Mouse (Mus musculus): ENCODE results near the gene Def6.

The Def6 gene

GRCm38 (mm10) chr17:28223561-28224391 lies 16.2 kb downstream of the Def6 start:
- peaks cover 14% of the 10 kb centered on the region for H3K36me3 ChIP-seq (ENCODE audit: control insufficient read depth, insufficient read depth, low read length, poor library complexity, severe bottlenecking)
- no peaks in the 10 kb centered on the region for H3K27me3 ChIP-seq (ENCODE audit: control insufficient read depth, insufficient read depth, low read length, poor library complexity, severe bottlenecking)
- peak; percentile 97 for DNase-seq (ENCODE audit: low read depth, low spot score)

- DNase-seq (ENCODE audit: low read depth, low spot score), result no peak
- peaks cover 14% of the 10 kb centered on the region for H3K36me3 ChIP-seq (ENCODE audit: control insufficient read depth, insufficient read depth, low read length, poor library complexity, severe bottlenecking)
- no peaks in the 10 kb centered on the region for H3K27me3 ChIP-seq (ENCODE audit: control insufficient read depth, insufficient read depth, low read length, poor library complexity, severe bottlenecking)
These were observed 17.0 kb downstream of the Def6 start for GRCm38 (mm10) chr17:28224615-28225014.

- peak; percentile 85 for DNase-seq (ENCODE audit: low read depth, low spot score)
- Histone ChIP-seq H3K36me3 (ENCODE audit: control insufficient read depth, insufficient read depth, low read length, poor library complexity, severe bottlenecking) (peaks cover 10% of the 10 kb centered on the region), H3K27me3 (ENCODE audit: control insufficient read depth, insufficient read depth, low read length, poor library complexity, severe bottlenecking) (no peaks in the 10 kb centered on the region)
These were observed 18.4 kb downstream of the Def6 start for GRCm38 (mm10) chr17:28226014-28226413.

- DNase-seq (ENCODE audit: low read depth, low spot score), result no peak
- Histone ChIP-seq H3K36me3 (ENCODE audit: control insufficient read depth, insufficient read depth, low read length, poor library complexity, severe bottlenecking) (peaks cover 8% of the 10 kb centered on the region), H3K27me3 (ENCODE audit: control insufficient read depth, insufficient read depth, low read length, poor library complexity, severe bottlenecking) (no peaks in the 10 kb centered on the region)
These were observed 22.9 kb downstream of the Def6 start for GRCm38 (mm10) chr17:28230486-28230885.

- Histone ChIP-seq H3K27me3 (ENCODE audit: control insufficient read depth, insufficient read depth, low read length, poor library complexity, severe bottlenecking) (no peaks in the 10 kb centered on the region), H3K36me3 (ENCODE audit: control insufficient read depth, insufficient read depth, low read length, poor library complexity, severe bottlenecking) (peaks cover 8% of the 10 kb centered on the region)
- no peak for DNase-seq (ENCODE audit: low read depth, low spot score)
These were observed 23.6 kb downstream of the Def6 start for GRCm38 (mm10) chr17:28231026-28231736.

GRCm38 (mm10) chr17:28232475-28233060 lies 25.0 kb downstream of the Def6 start, which contains the start of gene Ppard:
Gene Ppard (plus strand): TSS chr17:28232700.
- Histone ChIP-seq H3K27me3 (ENCODE audit: control insufficient read depth, insufficient read depth, low read length, poor library complexity, severe bottlenecking) (no peaks in the 10 kb centered on the region), H3K36me3 (ENCODE audit: control insufficient read depth, insufficient read depth, low read length, poor library complexity, severe bottlenecking) (peaks cover 6% of the 10 kb centered on the region)
- DNase-seq (ENCODE audit: low read depth, low spot score), result peak; percentile 98

- H3K36me3 ChIP-seq (ENCODE audit: control insufficient read depth, insufficient read depth, low read length, poor library complexity, severe bottlenecking), result peaks cover under 1% of the 10 kb centered on the region; the same call in 1 of the 2 replicates
- no peaks in the 10 kb centered on the region for H3K27me3 ChIP-seq (ENCODE audit: control insufficient read depth, insufficient read depth, low read length, poor library complexity, severe bottlenecking)
- DNase-seq (ENCODE audit: low read depth, low spot score), result peak; percentile 68
These were observed 25.6 kb downstream of the Def6 start for GRCm38 (mm10) chr17:28233091-28233731.

- Histone ChIP-seq H3K36me3 (ENCODE audit: control insufficient read depth, insufficient read depth, low read length, poor library complexity, severe bottlenecking) (no peaks in the 10 kb centered on the region; the same call in 1 of the 2 replicates), H3K27me3 (ENCODE audit: control insufficient read depth, insufficient read depth, low read length, poor library complexity, severe bottlenecking) (no peaks in the 10 kb centered on the region)
- DNase-seq (ENCODE audit: low read depth, low spot score), result no peak
These were observed 27.1 kb downstream of the Def6 start for GRCm38 (mm10) chr17:28234641-28235040.

GRCm38 (mm10) chr17:28235982-28236635 lies 28.5 kb downstream of the Def6 start:
- no peaks in the 10 kb centered on the region for H3K27me3 ChIP-seq (ENCODE audit: control insufficient read depth, insufficient read depth, low read length, poor library complexity, severe bottlenecking)
- H3K36me3 ChIP-seq (ENCODE audit: control insufficient read depth, insufficient read depth, low read length, poor library complexity, severe bottlenecking), result no peaks in the 10 kb centered on the region; the same call in 1 of the 2 replicates
- no peak for DNase-seq (ENCODE audit: low read depth, low spot score)

- Histone ChIP-seq H3K27me3 (ENCODE audit: control insufficient read depth, insufficient read depth, low read length, poor library complexity, severe bottlenecking) (no peaks in the 10 kb centered on the region), H3K36me3 (ENCODE audit: control insufficient read depth, insufficient read depth, low read length, poor library complexity, severe bottlenecking) (no peaks in the 10 kb centered on the region; the same call in 1 of the 2 replicates)
- no peak for DNase-seq (ENCODE audit: low read depth, low spot score)
These were observed 29.0 kb downstream of the Def6 start for GRCm38 (mm10) chr17:28236636-28237015.

GRCm38 (mm10) chr17:28237362-28237761 lies 29.8 kb downstream of the Def6 start:
- no peaks in the 10 kb centered on the region; the same call in 1 of the 2 replicates for H3K36me3 ChIP-seq (ENCODE audit: control insufficient read depth, insufficient read depth, low read length, poor library complexity, severe bottlenecking)
- DNase-seq (ENCODE audit: low read depth, low spot score), result no peak
- H3K27me3 ChIP-seq (ENCODE audit: control insufficient read depth, insufficient read depth, low read length, poor library complexity, severe bottlenecking), result no peaks in the 10 kb centered on the region

- no peaks in the 10 kb centered on the region; the same call in 1 of the 2 replicates for H3K36me3 ChIP-seq (ENCODE audit: control insufficient read depth, insufficient read depth, low read length, poor library complexity, severe bottlenecking)
- H3K27me3 ChIP-seq (ENCODE audit: control insufficient read depth, insufficient read depth, low read length, poor library complexity, severe bottlenecking), result no peaks in the 10 kb centered on the region
- DNase-seq (ENCODE audit: low read depth, low spot score), result no peak
These were observed 30.3 kb downstream of the Def6 start for GRCm38 (mm10) chr17:28237874-28238273.

- H3K36me3 ChIP-seq (ENCODE audit: control insufficient read depth, insufficient read depth, low read length, poor library complexity, severe bottlenecking), result no peaks in the 10 kb centered on the region; the same call in 1 of the 2 replicates
- no peaks in the 10 kb centered on the region for H3K27me3 ChIP-seq (ENCODE audit: control insufficient read depth, insufficient read depth, low read length, poor library complexity, severe bottlenecking)
- no peak for DNase-seq (ENCODE audit: low read depth, low spot score)
These were observed 33.3 kb downstream of the Def6 start for GRCm38 (mm10) chr17:28240846-28241245.

GRCm38 (mm10) chr17:28242296-28242695 lies 34.7 kb downstream of the Def6 start:
- no peak for DNase-seq (ENCODE audit: low read depth, low spot score)
- H3K36me3 ChIP-seq (ENCODE audit: control insufficient read depth, insufficient read depth, low read length, poor library complexity, severe bottlenecking), result no peaks in the 10 kb centered on the region; the same call in 1 of the 2 replicates
- no peaks in the 10 kb centered on the region for H3K27me3 ChIP-seq (ENCODE audit: control insufficient read depth, insufficient read depth, low read length, poor library complexity, severe bottlenecking)
